Mouse (Mus musculus): Measurements from ENCODE around the gene Adra2c.

Gene Adra2c

DNA sequence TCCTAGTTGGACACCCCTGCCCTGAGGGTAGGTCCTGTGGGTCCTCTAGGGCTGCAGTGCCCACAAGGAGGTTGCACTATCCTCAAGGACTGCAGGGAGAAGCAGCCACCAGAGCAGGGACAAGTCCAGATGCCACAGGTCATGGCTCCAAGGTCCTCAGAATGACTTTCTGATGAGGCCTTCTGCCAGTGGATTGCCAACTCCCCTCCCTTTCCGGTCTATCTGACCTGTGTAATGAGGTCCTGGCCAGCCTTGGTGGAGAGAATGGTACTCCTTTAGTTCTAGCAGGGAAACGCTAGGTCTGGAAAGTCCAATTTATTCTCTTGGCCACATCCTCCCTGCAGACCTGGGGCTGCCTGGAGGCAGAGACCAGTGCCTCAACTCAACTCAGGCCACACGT, at the start of gene Adra2c:
Gene Adra2c (plus strand): TSS at position 301 of the 400 bp plus-strand sequence.
- no peak for DNase-seq (ENCODE audit: low spot score)

DNA sequence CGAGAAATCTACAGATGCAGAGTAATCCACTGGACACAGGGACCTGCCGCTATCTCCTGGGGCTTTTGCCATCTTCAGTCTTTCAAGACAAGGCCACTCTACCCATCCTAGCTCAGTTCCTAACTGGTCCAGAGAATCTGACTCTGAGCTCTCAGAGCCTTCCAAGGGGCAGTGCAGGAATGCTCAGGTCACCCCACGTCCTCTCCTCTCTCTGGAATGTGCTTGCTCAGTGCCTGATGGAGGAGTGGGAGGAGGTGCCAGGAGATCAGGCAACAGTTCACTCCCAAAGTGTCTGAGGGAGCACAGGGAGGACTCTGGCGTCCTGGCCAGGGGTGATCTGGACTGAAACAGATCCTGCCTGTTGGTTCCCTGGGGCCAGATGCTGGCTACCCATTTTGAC, 45.0 kb upstream of the Adra2c start:
- no peak for DNase-seq (ENCODE audit: low spot score)

DNA sequence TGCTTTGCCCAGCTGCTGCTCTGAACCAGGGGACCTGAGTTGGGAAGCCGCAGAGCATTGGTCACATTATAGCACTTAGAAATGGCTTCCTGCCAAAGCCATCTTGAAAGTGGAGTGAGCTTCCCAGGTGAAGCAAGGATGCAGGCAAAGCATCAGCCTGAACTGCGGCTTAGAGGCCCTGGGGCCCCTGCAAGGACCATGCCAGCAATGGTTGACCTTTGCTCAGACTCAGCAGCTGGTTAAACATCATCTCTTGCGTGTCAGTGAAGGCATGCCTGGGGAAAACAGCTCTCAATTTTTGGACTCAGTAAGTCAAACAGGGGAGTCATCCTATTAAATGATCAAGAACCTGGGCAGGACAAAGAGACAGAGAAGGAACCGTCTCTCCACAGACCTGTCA, 40.4 kb upstream of the Adra2c start:
- DNase-seq (ENCODE audit: low spot score) = no peak

DNA sequence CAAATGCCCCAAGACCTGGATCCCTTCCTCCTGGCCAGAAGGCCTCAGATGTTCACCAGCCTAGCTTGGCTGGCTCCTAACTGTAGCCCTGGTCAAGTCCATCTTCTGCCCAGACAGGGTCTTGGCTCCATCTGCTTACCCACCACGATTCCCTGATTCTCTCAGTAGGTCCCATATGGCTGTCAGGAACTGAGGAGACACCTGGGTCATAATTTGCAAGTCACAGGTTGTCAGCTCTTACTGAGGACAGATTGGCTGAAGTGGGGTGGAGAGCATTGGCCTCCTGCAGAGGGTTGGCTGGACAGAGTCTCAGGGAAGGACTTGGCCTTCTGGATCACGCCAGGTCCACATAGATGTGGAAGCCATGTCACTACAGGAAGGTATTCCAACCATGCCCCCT, 39.5 kb upstream of the Adra2c start:
- no peak for DNase-seq (ENCODE audit: low spot score)

DNA sequence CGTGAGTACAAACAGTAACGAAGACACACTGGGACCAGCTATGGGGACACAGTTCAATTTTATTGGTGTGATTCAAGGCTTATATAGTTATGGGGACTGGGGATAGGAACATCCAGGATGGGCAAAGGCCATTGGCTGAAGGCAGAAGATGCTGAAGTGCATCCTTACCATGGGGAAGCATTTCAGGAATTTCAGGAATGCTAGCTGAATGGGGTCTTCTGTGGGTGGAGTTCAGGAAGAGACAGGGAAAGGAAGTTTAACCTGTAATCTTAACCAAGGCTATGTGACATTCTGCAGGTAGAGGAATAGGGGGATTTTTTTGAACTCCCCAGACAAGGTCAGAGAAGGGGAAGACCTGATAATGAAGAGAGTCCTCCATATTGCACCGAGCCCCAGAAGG, 36.6 kb upstream of the Adra2c start:
- DNase-seq (ENCODE audit: low spot score) = no peak

DNA sequence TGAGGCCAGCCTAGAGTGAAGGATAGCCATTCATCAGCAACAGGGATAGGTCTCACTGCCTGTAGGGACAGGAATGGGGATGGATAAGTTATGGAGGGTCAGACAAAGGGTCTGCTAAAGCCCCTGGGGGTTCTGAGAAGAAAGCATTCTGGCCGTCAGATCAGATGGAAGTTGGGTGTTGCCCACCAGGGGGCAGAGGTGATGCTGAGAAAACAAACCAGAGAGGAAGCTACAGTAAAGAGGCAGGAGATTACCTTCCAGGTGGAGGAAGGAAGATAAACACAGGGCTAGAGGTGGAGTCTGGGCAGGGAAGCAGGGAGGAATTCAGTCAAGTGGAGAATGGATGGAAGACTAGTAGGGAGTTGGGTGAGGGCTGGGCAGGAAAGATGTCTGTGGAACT, 33.9 kb upstream of the Adra2c start:
- peak; percentile 15 for DNase-seq (ENCODE audit: low spot score)

DNA sequence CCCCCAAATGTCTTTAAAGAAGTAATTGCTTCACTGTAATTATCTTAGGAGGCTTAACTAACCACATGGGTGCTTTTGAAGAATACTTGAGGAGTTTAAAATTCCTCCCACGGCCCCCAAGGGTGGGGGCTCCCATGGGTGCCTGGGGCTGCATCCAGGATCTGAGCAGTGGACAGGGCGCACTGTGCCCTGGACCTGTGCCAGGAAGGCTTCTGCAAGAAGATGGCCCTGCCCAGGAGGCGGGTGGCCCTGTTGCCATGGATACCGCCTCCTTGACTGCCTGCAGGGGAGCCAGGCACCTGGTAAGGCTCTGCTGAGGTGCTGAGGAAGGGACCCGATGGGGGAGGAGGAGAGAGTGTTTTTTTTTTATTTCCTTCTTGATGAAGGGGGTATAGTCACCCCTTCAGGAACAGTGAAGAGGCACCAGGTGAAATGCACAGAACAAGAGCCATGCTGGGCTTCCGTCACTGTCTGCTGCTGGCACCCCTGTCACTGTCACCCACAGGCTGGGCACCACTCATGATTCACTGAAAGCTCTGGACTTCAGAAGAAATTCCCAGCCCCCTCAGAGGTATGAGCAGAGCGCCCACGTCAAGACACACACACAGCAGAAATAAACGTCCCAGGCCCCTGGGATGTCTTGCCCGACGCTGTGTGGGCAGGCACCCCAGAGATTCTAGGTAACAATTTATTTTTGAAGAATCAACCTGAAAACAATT, 32.4 kb upstream of the Adra2c start:
- DNase-seq (ENCODE audit: low spot score) = peak; percentile 12

DNA sequence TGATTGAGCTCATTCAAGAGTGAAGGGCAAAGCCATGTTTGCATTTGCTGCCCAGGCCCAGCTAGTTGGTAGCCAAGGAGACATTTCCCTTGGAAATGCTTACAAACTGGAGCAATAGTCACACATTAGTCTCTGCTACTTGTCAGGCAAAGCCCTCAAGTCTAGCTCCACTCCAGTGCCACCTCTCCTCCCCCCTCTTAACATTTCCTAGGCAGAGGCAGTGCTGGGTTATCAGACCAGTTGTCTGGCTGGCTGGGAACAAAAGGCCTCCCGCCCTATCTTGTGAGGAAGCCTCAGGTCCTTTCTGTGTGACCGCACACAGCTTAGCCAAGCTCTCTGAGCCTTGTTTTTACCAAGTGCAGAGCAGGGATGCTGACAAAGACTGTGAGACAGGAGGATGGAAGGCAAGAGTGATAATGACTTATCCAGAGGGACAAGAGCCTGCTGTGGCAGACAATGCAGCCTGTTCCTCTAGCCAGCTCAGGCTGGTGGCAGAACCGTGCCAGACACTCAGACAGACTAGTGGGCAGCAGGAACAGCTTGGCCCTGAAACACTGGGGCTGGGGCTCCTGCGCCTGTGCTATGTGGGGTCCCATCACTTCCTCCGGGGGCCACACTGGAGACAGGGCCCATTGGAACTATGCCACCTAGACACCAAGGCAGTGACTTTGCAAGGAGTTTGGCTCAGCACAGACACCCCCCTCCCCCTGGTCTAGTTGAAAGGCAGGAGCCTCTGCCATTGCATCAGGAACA, 23.0 kb upstream of the Adra2c start:
- DNase-seq (ENCODE audit: low spot score) = no peak

DNA sequence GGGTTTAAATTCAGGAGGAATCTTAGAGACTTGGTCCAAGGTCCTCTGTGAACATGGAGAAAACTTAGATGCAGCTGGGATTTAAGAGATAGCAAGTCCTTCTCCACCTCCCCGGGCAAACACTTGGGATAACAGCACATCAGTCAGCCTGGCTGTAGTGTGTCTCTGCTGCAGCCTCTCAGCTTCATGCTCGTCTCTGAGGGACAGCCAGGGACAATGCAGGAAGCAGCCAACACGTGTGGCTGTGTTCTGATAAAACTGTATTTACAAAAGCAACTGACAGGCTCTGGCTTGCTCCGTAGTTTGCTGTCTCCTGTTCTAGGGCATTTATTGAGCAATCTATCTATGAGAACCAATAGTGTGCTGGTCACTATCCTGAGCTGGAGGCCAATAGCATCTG, 14.4 kb upstream of the Adra2c start:
- peak; percentile 10 for DNase-seq (ENCODE audit: low spot score)

DNA sequence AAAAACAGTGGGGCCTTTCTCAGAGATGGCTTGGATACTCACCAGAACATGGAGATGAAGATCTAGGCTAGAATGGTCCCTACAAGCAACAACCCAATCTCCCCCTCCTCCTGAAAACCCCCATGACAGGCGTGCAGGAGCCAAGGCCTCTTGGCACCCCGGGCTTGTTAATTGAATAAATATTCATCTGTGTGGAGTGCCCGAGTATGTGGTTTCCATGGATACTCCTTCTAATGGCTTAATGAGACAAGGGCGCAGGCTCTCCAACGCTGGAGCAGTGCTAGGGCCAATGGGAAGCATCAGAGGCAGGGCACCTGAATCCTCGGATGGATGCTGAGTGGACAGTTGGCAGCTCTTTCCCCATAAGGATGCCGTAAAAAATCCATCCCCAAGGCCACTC, 10.6 kb upstream of the Adra2c start:
- no peak for DNase-seq (ENCODE audit: low spot score)

DNA sequence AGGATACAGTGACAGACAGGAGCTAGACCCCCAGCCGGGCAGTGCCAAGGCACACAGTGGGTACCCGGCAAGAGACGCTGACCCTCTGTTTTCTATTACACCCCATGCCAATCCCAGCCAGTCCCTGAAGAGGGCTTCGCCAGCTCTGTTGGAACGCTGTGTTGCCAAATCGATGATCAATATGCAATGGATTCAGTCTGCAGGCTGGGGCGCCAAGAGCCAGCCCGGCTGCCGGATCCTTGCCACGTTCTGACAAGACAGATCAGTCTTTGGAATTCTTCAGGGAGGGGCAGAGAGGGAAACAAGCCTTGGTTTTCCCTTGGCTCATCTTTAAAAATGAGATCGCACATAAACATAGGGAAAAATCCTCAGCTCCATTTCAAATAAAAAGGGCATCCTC, 2.8 kb upstream of the Adra2c start:
- no peak for DNase-seq (ENCODE audit: low spot score)

DNA sequence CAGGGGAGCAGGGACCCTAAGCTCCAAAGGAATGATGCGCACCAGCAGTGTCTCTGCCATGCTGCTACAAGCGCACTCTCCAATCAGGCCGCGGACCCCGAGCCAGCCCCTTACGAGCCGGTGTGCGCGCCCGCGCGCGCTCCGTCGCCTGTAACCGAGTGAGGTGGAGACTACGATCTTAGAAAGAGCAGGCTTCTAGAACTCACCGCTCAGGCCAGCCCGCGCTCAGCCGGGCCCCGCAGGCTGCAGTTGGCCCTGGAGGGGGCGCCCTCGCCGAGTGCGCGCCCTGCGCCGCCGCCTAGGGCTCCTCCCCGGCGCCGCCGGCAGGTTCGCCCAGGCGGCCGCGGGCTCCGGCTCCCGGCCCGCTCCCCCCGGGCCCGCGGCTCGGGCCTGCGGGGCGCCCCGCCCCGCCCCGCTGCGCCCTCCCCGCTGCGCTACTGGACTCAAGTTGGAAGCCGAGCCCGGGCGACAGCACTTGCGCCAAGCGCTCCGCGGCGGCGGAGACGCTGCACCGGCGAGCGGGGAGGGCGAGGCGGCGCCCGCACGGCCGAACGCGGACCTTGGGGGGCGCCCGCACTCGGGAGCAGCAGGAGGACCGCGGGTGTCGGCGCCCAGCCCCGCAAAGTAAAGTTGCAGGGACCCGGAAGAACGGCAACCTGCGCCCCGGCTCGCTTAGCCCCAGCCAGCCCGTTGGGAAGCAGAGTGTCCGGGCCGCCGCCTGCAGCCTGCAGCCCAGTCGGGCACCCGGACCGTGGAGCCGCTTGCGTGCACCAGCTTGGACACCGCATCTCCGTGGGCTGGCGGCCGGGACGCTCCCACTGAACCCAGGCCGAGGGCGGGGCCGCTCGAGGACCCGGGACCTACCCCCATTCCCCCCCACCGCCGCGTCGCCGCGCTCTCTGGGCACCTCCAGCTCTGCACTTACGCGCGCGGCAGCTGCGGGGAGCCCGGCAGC, 899 bp downstream of the Adra2c start:
- peak; percentile 9 for DNase-seq (ENCODE audit: low spot score)

DNA sequence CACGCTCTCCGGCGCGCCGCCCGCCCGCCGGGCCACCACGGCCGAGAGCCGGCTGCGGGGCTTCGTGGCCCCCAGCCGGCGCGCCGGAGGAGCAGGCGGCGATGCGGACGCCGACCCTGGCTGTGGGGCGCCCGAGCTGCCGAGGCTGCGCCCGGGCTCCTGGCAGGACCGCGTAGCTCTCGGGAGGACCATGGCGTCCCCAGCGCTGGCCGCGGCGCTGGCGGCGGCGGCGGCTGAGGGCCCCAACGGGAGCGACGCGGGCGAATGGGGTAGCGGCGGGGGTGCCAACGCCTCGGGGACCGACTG, 1.5 kb downstream of the Adra2c start:
- DNase-seq (ENCODE audit: low spot score) = no peak

DNA sequence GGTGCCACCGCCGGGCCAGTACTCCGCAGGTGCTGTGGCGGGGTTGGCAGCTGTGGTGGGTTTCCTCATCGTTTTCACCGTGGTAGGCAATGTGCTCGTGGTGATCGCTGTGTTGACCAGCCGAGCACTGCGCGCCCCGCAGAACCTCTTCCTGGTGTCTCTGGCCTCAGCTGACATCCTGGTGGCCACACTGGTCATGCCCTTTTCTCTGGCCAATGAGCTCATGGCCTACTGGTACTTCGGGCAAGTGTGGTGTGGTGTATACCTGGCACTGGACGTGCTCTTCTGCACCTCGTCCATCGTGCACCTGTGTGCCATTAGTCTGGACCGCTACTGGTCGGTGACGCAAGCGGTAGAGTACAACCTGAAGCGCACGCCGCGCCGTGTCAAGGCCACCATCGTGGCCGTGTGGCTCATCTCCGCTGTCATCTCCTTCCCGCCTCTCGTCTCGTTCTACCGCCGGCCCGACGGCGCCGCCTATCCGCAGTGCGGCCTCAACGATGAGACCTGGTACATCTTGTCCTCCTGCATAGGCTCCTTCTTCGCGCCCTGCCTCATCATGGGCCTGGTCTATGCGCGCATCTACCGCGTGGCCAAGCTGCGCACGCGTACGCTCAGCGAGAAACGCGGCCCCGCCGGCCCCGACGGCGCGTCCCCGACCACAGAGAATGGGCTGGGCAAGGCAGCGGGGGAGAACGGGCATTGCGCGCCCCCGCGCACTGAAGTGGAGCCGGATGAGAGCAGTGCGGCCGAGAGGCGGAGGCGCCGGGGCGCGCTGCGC, 2.1 kb downstream of the Adra2c start:
- DNase-seq (ENCODE audit: low spot score) = peak; percentile 4

DNA sequence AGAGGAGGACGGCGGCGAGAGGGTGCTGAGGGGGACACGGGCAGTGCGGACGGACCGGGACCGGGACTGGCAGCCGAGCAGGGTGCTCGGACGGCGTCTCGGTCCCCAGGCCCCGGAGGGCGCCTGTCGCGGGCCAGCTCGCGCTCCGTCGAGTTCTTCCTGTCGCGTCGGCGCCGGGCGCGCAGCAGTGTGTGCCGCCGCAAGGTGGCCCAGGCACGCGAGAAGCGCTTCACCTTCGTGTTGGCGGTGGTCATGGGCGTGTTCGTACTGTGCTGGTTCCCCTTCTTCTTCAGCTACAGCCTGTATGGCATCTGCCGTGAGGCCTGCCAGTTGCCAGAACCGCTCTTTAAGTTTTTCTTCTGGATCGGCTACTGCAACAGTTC, 2.7 kb downstream of the Adra2c start:
- DNase-seq (ENCODE audit: low spot score) = no peak

DNA sequence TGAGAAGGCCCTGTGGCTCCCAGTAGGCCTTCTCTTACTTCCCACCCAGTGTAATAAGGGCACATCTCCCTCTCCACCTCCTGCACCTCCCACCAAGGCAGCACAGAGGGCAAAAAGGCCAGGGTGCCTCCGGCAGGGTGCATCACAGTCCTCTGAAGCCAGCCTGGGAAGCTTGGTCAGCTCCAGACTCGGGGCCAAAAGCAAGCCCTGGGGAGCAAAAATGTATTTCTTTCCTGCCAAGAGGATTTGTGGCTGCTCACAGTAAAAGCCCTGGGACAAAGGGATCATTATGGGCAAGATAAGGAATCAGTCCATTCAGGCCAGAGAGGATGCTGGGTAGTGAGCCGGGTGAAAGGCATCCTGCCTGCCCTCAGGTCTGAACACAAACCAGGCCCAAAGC, 7.2 kb downstream of the Adra2c start:
- no peak for DNase-seq (ENCODE audit: low spot score)

DNA sequence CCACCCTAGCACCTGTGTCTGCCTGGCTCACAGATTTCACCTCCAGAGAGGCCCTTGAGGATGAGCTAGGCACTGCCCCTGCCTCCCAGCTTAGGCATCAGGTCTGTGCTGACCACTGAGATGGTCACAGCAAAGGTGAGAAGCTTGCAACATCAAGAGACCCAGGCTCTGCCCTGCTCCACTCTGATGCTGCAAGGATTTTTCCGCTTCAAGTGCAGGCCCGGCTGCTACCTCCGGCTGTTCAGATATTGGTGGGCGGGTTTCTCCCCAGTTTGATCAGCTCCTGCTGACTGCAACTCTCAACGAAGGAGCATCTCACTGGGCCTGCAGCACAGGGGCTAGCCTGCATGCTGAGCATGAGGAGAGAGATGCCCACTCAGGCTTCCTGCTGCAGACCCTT, 8.1 kb downstream of the Adra2c start:
- no peak for DNase-seq (ENCODE audit: low spot score)

DNA sequence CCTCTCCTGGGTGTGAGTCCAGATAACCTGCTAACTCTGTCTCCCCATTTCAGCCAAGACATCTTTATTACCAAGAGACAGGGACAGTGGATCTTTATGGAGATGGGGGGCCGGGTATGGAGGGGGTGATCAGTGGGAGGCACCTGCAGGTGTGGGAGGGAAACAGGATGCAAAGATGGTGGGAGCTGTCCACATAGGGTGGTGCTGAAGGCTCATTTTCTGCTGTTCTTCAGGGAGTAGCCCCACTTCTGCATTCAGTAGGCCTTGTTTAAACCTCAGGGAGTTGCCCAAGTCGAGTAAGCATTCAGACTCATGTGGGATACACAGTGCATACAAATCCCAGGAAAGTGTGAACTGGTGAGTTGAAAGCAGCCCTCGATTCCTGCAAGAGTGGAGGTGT, 21.5 kb downstream of the Adra2c start:
- peak; percentile 26 for DNase-seq (ENCODE audit: low spot score)

DNA sequence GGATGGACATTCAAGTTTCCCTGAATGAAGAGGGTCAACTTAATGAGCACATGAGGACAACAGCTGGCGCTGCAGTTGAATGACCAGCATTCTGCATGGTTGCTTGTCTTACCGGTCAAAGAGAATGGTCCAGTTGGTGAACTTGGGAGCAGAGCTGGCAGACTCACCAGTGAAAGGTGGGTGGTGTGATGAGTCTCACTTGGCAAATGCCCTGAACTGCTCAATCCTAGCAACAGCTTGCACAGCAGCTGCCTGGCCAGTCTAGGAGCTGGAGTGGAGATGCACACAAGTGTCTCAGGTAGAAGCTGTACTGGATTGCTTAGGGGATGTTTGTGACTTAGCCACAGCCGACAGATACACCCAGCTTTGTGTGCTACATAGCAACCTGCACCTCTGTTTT, 26.1 kb downstream of the Adra2c start:
- no peak for DNase-seq (ENCODE audit: low spot score)

DNA sequence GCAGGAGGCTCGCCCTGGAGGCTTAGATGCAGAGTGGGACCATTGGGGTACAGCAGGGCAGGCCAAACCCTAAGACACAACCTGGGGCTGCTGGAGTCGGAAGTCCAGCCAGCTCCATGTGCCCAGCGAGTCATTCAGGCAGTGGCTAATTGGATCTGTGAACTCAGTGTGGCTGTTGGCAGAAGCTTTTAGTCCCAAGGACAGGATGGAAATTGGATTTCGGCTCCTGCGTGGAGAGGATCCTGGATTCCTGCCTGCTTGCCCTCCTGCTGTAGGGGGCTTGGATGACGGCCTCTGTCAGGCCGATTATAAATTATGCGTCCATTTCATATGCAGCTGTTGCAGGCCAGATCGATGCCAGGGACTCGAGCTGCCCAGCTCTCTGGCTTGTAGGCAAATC, 27.2 kb downstream of the Adra2c start:
- no peak for DNase-seq (ENCODE audit: low spot score)

DNA sequence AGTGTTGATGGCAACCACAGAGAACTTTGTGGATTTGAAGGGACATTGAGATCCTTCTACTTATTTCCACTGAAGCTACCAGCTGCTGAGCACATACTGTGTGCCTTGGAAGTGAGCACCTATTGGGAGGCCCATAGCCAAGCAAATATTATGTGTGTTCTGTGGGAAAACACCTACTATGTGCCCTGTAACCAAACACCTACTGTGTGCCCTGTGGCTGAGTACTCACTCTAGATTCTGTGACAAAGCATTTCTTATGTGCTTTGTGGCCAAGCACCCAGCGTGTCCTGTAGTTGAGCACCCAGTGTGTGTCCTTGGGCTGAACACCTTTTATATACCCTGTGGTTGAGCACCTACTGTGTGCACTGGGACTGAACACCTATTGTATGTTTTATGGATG, 28.6 kb downstream of the Adra2c start:
- no peak for DNase-seq (ENCODE audit: low spot score)

DNA sequence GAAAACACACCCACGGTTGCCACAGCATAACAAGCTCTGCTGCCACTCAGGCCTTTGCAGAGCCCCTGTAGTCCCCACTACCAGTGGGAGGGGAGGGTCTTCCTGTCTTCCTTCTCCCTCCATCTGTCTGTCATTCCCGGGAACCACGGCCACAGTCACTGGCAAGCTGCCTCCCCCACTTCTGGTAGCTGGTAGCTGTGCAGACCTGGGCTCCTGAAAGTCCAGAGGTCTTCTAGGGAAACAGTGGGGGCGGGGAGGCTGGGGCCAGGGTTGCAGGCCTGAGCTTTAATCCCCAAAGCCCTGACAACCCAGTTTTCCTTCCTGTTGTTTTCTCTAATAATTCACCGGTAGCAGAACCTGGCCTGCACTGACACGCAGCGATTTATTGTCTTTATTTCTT, 31.7 kb downstream of the Adra2c start:
- no peak for DNase-seq (ENCODE audit: low spot score)
